Mouse (Mus musculus) kidney, postnatal 4 days (tissue): ENCODE data around the gene Trappc3l.
"Not testable (repeated sequence)": the region's sequence is repeated elsewhere in the genome, so short reads cannot be mapped to it uniquely, and the experiment has no call there.

Experiments used
- DNase-seq, 2 experiments: peaks; one replicate each; pipeline ENCODE4 v3.0.0; 2021; ENCODE audit warnings: mixed read lengths in 2 of 2

Trappc3l gene

DNA sequence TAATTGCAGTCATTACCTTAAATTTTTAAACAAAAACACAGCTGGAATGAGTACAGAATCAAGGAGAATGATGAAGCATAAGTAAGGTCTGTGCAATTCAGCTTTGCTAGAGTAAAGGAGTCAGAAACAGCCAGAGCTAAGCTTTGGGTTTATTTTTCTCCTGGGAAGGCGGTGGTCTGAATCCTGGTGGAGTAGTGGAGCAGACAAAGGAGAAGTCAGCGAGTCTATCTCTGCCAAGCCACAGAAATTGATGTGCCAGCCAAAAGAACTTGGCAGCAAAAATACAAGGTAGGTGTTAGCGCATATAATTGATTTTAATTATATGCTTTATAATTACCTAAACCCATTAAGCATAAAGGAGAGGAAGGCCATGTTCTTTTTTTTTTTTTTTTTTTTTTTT lies at the start of gene Trappc3l:
Gene Trappc3l, plus strand, starts transcription at position 197 of the 400 bp plus-strand sequence.
- no peak for DNase-seq

DNA sequence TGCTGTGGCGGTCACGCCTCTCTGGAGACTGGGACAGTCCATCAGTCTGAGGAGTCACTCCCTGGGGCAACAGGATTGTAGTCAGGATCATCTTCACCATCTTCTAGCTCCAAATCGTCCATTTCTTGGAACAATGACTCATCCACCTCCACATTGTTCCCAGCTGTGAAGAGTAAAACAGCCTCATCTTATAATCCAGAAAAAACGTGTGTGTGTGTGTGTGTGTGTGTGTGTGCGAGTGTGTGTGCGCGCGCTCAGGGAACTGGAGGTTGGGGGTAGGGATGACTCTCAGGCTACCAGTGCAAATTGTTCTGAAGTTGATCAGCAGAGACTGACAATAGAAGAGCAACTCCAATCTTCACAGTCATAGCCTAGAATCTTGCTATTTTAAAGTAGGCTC lies 40.7 kb upstream of the Trappc3l start:
- not testable (repeated sequence) for DNase-seq

DNA sequence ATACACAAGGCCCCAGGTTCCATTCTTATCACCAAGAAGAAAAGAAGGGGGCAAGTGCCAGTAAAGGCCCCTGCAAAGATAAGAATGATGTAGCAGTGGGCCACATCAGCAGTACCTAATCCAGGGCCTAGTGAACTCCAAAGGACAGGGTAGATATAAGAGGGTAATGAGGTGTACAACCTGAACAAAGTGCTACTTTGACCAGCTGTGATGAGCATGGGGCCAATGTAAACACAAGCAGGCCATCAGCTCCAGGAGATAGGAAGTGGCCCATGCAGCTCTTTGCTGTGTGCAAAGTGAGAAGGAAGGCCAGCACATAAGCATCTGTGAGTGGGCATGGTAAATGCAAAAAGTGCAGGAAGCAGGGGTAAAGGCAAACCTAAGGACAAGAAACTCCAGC lies 39.0 kb upstream of the Trappc3l start:
- DNase-seq: no peak

DNA sequence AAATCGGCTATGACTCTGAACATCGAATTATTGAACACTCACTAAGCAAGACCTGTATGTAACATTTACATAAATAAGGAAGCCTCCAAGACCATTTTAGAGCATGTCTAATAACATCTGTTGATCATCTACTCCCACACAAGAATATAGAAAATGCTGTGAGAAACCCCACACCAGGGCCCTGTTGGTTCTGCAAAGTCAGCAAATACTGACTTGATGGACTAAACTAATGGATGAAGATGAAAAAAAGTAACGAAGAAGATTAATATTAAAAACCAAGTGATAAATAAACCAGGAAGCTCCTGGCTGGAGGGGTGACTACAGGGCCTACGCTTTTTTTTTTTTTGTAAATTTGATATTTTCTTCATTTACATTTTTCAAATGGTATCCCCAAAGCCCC lies 24.8 kb upstream of the Trappc3l start:
- DNase-seq: no peak

DNA sequence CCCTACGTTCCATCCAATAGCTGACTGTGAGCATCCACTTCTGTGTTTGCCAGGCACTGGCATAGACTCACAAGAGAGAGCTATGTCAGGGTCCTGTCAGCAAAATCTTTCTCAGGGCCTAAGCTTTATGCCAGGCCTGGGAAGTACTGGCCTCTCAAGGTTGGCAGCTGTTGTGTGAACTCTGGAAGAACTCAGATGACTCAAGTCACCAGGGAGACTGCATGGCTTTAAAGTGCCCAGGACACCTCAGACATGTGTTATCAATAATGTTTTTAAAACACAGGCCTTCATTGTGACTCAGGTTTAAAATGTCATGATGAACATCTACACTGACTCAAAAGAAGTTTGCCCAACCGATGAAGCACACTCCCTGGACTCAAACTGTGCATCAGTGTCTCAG lies 24.2 kb upstream of the Trappc3l start:
- DNase-seq: no peak

DNA sequence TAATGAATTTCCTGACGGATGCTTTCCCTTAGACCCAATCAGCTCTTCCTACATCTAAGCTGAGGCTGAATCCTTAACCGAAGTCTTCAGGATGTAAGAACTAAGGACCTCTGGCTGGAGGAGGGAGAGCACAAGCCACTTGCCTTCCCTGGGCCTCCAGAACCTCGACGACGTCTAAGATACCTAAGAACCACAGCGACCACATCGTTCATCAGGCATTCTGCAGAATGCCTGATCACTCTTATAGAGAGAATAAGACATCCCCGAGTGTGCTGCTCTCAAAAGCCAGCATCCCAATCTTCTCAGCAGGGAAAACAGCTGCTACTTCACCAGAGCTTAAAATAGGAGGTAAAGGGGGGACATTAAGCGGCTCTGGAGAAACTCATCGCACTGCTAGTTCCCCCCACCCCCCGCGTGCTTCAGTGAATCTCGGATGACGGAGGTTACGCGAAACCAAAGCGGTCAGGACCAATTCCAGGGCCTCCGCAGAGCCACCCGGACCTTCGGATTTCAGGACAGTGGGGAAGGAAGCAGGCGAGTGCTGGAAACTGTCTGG lies 18.6 kb upstream of the Trappc3l start:
- no peak for DNase-seq

DNA sequence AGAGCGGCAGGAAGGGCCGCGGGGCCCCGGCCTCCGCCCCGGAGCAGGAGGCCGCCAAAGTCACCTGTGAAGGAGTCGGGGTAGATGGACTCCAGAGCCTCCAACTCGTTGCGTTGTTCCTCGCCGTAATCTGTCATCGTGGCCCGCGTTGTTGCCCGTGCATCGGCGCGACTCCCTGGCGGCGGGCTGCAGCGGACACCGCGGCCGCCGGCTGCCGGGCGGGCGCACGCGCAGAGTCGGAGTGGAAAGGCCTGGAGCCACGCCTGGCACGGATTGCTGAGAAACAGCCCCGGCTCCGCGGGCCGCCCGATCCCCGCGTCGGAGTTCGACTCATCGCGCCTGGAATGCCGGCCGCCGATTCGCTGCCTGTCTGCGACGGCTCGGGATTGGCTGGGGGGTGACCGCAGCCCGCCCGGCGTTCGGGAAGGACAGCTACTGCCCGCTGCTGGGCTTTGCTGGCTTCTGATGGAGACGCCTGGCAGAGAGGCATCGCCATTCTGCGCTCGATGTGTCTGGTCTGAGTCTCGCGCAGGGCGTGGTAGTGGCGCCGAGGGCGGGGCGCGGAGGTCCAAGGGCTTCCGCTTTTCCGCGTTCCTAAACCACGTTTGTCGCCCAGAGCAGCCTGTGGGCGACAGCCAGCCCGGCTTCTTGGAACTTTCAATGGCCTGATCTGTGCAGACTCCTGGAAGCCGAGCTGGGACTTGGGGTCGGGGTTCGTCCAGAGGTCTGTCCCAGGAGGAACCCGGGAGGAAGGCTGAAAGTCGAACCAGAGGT lies 17.9 kb upstream of the Trappc3l start, which contains the start of gene Rwdd1:
Gene Rwdd1, minus strand, starts transcription at position 323 of the 774 bp plus-strand sequence.
- DNase-seq: peak; percentile 96 to 98

DNA sequence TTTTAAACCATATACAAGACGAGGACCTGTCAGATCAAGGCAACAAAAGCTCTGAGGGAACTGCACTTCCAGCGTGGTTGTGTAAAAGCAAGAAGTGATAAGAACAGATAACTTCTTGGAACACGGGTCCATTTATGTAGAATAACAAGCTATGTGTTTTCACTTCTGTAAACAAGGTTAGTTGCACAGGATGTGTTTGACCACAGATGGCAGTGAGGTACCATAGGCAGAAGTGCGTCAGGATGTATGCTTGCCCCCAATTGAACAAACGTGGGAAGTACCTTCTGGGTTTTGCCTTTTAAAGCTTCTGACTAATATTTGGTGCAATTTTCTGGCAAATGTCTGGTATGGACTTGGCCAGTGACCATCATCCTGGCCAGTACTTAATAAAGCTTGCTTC lies 7.1 kb upstream of the Trappc3l start:
- no peak for DNase-seq

DNA sequence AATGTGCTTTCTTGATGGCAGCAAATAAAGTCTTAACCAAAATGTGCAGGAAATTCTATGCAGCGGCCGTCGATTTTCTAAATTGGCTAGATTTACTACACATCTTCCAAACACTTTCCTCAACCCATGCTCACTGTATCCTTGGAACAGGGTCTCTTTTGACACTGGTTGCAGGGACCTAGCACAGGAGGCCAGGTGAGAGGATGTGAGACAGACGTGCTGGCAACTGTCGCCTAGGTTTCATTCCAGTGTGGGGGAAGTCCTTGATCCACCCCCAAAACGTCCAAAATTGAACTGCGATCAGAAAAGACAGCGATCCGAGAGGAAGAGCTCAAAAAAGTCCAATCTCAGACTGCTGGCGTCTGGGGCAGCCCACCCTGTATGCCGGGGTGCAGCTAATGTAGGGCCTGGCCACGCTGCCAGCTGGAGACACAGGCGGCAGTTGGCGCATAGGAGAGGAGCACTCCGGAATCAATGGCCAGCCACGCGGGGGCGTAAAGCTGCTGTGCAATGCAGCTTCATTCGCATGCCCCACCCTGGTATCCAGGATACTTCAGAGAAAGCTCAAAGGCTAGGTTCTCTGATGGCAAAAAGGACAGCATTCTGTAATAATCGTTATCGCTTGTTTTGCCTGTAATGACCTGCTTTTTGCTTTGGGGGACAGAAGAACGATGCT lies 3.6 kb upstream of the Trappc3l start:
- DNase-seq: peak; percentile 88 to 91

DNA sequence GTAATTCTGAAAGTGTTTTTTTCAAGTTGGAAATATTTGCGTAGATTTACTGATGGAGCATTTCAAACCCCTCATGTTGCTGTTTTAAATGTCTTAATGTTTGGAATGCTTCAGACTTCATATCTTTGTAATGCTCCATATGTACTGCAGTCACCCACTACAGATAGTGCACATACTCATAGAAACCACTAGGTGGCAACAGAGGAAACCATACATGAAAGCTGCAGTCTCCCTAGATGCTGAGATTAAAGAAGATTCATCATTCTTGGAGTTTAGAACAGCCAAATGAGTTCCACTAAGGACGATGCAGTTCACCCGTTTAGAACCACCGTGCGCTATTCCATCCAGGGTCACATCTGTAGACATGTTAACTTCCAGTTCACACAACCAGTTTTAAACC lies 810 bp upstream of the Trappc3l start:
- DNase-seq: peak in 1 of 2 experiments; percentile 4

DNA sequence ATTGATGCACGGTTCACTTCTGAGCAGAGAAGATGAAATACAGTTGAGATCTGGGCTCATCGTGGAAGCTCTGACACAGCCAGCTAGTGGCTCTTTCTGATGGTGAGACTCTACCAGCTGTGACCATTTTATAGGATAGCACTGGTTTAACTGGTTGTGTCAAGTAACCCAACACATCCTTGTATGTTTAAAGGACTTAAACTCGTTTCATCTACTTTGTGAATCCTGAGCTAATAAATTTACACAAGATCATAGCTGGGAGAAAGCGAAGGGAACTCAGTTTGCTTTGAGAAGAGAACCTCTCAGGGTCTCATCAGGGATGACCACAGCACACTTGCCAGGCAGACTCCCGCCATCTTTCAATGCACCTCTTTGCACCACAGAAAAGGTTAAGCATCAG lies 6.8 kb downstream of the Trappc3l start, which contains the start of gene Calhm4:
Gene Calhm4, minus strand, starts transcription at position 101 of the 400 bp plus-strand sequence.
- DNase-seq: no peak

DNA sequence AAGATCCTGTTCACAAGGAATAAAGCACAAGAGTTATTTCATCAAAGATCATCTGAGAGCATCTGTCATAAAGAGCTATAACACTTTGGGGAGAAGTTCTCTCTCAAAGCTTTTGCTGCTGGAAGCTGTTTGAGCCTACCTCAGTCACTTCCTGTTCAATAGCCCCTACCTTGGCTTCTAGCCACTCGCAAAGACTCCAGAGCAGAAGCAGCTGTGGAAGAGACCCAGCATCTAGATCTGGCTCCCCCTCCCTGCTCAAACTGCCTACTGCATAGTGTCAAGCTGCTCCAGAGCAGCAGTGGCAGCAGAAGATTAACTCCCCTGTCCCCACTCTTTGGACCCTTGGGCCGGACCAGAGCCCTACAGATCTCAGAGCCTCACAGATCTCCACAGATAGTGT lies 16.6 kb downstream of the Trappc3l start:
- peak; percentile 5 to 33 for DNase-seq

DNA sequence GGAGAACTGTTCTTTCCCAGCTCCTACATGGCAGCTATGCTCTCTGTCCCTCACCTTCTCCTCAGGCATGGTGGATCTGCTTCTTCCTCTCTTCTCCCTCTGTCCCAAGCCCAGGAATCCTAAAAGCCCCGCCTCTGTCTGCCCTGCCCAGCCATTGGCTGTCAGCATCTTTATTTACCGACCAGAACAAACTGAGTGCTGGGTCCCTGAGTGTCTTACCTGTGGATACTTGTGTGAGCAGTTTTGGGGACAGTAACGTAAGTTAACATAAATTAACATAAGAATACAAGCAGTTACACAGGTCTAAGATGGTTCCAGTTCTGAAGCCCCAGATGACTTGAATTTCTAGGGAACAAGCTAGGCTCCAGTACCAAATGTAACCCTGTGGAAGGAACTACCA lies 29.2 kb downstream of the Trappc3l start:
- no peak for DNase-seq

DNA sequence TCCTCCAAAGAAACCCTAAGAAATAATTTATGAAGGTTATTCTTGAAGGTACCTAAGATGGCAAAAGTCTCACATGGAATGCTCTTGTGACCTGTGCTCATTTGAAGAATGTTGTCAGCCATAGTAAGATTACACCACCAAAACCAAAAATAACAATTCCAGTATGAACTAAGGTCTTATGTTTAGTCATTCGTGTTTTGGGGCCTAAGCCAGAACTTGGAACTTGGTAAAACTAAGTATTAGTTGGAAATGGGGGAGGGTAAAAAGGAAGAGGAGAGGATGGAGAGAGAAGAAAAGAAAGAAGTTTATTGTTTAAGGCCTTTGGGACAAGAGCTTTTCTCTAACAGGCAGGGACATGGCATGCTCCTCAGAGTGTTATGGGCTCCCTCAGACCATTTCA lies 32.2 kb downstream of the Trappc3l start:
- no peak for DNase-seq

DNA sequence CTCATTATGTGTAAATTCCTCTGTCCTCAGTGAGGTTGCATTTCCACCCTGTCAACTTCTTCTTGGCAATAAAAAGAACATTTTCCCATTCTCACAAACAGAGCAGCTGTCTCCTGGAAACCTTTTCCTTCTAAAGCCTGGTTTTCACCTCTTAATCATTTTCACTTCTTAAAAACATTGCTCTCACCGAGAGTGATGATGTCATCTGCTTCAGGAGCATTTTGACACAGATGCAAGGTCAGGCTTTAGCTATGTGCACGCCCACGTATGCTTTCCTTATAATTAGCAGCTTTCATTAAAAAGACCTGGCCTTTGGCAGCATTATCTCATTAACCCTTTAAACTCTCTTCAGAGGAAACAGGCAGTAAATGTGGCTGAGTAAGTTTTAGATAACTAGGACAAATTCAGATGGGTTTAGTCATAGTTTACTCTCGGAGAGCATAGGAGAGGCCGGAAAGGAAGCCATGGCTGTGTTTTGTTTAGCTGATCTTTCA lies 33.6 kb downstream of the Trappc3l start:
- no peak for DNase-seq

DNA sequence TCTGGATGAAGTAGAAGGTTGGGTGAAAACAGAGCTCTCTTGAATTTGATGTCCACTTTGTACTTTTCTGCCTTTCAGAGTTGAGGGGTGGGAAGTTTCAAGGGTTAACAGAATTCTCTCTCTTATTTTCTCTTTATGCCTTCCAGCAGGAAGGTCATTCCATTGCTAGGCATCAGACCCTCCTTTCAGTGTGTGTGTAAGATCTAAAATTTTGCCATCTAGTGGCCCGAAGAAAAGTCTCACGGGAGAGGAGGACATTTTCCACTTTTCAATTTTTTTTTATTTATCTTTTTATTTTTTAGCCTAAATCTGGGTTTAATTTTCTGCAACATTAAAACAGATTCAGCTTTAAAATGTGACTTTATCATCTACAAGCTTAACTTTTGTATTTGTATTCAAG lies 34.3 kb downstream of the Trappc3l start:
- no peak for DNase-seq

DNA sequence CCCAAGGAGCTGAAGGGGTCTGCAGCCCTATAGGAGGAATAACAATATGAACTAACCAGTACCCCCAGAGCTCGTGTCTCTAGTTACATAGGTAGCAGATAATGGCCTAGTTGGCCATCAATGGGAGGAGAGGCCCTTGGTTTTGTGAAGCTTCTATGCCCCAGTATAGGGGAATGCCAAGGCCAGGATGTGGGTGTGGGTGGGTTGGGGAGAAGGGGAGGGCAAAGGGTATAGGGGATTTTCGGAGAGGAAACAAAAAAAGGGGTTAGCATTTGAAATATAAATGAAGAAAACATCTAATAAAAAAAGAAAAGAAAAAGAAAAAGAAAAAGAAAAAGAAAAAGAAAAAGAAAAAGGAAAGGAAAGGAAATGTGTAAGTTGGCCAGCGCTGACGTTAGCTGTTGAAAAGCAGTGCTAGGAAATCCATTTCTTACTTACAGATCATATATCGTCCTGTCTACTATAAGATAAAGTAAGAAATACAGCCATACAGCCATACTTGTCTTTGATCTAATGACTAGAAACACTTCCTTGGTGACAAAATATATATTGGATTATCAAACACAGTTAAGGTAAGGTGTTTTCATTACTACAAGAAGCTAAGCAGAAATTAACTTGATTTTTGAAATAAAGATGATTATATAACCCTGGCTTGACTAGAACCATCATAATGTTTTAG lies 37.3 kb downstream of the Trappc3l start:
- DNase-seq: no peak

DNA sequence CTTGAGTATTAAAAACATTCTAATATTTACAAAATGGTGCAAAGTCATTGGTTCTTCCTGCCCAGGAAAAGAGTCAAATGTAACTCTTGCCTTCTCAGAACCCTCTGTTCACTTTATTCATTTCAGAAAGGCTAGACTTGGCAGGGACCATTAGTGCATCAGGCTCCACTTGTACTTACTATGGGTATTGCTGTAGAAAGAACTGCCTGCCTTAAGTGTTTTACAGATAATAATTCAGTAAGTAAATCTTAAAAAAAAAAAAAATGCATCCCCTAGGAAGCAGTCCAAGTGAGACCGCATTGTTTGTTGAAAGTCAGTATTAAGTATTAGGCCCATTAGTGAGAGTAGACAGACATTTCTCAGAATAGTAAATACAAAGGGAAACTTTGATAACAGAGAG lies 49.1 kb downstream of the Trappc3l start:
- no peak for DNase-seq

DNA sequence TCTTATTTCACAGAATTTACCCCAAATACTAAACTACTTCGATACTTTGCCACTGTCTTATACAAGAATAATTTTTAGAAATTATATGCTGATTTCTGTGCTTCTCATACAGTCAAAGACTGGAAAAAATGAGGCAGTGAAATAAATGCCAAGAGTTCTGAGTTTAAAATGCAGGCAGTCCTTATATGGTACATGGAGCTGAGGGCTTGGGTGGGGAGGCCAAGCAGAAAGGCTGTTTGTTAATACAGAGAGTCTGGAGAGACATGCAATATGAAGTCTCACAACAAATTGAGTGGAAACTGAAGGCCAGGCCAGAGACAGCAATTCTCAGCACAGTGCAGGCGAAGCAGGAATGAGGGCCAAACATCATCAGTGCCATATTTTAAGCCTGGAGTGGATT lies 51.1 kb downstream of the Trappc3l start:
- no peak for DNase-seq

DNA sequence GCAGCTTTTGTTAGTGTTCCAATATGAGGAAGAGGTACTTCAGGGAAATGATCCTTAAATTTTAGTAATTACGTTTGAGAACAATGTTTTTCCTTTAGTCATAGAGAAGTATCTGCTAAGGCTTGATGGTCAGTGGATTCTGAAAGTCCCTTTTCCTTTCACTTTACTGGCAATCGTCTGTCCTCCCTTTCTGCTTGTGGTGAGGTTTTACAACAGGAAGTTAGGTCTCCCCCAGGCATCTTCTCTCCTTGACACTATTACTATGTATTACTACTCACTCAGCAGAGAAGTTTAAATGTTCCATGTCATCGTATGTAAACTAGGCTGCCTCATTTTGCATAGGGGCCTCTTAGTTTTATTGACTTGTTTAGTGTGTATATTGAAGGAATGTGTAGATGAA lies 52.1 kb downstream of the Trappc3l start:
- no peak for DNase-seq

DNA sequence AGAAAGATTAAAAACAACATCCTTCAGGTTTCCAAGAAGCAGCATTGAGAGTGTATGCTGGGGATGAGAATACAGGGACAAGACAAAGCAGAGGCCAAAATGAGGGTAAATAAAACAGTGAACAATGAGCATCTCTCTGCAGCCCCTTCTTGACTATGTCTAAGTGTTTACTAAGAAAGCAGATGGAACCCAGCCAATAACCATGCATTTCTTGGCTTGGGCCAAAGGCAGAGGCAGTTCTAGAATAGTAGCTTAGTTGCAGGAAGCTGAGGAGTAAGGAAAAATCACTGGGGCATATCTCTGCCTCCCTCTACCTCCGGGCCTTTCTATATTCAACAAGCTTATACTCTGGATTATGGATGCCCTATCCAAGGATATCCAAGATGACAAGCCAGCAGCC lies 53.1 kb downstream of the Trappc3l start:
- peak in 1 of 2 experiments; percentile 7 for DNase-seq

DNA sequence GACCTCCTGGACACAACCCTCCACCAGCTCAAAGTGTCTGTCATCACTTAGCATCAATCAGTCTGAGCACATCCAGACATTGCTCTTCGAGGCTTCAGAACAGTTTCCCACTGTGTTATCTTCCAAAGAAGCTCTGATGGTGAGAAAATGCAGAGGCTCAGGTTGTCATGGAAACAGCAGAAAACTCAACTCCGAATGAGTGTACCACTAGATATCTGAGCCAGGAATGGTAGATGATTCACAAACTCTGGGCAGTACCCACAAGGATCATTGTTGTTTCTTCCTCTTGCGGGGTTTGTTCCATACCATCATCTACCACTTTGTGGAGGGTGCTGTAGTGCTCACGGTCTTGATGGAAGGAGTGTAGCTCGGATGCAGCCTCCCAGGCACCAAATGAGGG lies 54.5 kb downstream of the Trappc3l start:
- no peak for DNase-seq

DNA sequence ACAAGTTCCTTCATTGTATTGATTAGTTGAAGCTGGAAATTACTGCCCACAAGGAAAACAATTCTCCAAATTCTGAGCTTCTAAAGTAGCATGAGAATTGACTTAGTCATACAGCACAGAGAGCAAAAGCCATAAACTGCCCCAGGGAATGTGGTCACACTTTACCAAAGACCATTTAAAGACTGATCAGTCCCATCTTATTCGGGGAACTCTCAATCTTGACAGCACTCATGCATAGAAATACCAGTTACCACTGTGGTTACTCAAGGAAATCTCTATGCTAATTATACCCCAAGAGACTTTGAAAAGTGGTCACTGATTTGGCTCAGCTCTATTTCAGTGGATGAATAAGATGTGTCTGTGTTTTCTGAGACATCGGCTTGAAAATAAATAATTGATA lies 57.8 kb downstream of the Trappc3l start:
- no peak for DNase-seq
